Mouse (Mus musculus): Measurements from ENCODE around the gene Ppig. TPM values are rescaled to one million over a fixed set of nuclear protein-coding genes. Genes with fewer than 3 reads are reported as not detected.

Gene Ppig
- polyA plus RNA-seq, 1 experiment from 2014 or later: 120 TPM

DNA sequence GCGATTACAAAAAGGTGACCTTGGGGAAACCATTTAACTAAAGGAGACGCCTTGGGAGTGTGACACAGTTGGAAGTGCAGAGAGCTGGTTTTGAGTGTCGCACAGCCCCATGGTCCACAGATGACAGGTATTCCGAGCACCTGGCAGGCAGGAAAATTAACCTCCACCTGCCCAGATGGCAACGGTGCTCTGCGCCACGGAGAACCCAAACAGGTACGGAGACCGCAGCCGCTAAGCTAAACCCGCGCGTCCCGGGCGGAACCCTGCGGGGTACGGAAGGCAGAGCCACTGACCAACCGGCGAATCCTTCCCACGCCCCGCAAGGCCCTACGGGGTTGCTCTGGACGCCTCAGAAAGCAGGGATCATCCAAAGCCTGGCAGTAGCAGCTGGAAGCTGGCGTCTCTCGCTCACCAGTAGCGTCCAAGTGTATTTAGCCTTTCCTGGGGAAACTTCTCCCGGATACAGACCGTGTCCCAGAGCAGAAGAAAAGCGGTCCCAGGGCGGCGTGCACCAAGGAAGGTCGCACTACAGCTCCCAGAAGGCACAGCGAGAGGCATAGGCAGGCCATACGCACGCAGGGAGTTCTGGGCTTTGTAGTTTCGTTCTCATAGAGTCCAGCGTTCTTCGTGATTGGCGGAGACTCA is 9.2 kb upstream of the Ppig start, which contains the start of gene Fastkd1:
Gene Fastkd1 (minus strand): TSS at position 536 of the 645 bp plus-strand sequence.
- TF ChIP-seq CTCF (IDR thresholded peaks at IDR 0.05; ENCODE audit: low read depth): no peak
- no peaks in the 10 kb centered on the region for H3K27me3 ChIP-seq (ENCODE audit: insufficient read depth, low read length)
- peak within 1 kb of the TSS; percentile 72 for H3K4me2 ChIP-seq
- H3K4me3 ChIP-seq (ENCODE audit: low read depth, low read length): peak within 1 kb of the TSS; percentile 77
- ATAC-seq (ENCODE audit: insufficient read depth): peak; percentile 99
- H3K4me1 ChIP-seq (ENCODE audit: insufficient read depth): no peaks in the 10 kb centered on the region
- peak within 1 kb of the TSS; percentile 72 for H3K9ac ChIP-seq
- DNase-seq: peak; percentile 93
- under 1% methylated on average over 39 of the region's 39 CpGs for WGBS
- no peaks in the 10 kb centered on the region for H3K9me3 ChIP-seq (ENCODE audit: low read depth, low read length)
- peak within 1 kb of the TSS; percentile 85 for H3K27ac ChIP-seq (ENCODE audit: low read depth)
- no peaks in the 10 kb centered on the region; the same call in 1 of the 2 replicates for H3K36me3 ChIP-seq (ENCODE audit: insufficient read depth)

DNA sequence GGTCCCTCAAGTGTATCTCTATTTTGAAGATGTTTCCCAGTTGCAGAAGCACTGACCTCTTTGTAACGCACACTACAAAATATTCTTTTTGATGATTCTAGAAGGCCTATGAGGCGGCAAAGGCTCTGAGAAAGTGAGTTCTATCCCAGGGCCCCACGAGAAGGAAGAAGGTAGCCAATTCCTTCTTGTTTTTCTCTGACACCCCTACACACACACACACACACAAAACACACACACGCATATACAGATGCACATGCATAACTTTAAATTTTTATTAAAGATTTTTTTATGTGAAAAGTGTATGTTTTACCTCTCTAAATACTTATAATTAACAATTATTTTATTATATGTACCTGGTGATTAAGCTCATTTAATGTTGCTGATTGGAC is 8.7 kb upstream of the Ppig start:
- no peak overlapping the region for H3K9ac ChIP-seq
- H3K4me2 ChIP-seq: peak overlapping the region; percentile 72
- H3K27me3 ChIP-seq (ENCODE audit: insufficient read depth, low read length): no peaks in the 10 kb centered on the region
- TF ChIP-seq CTCF (IDR thresholded peaks at IDR 0.05; ENCODE audit: low read depth): no peak
- no peak for ATAC-seq (ENCODE audit: insufficient read depth)
- H3K36me3 ChIP-seq (ENCODE audit: insufficient read depth): no peaks in the 10 kb centered on the region; the same call in 1 of the 2 replicates
- H3K4me1 ChIP-seq (ENCODE audit: insufficient read depth): no peaks in the 10 kb centered on the region
- H3K4me3 ChIP-seq (ENCODE audit: low read depth, low read length): peak overlapping the region; percentile 77
- no peak for DNase-seq
- H3K27ac ChIP-seq (ENCODE audit: low read depth): no peak overlapping the region
- WGBS: 24% methylated on average over 4 of the region's 4 CpGs
- no peaks in the 10 kb centered on the region for H3K9me3 ChIP-seq (ENCODE audit: low read depth, low read length)

DNA sequence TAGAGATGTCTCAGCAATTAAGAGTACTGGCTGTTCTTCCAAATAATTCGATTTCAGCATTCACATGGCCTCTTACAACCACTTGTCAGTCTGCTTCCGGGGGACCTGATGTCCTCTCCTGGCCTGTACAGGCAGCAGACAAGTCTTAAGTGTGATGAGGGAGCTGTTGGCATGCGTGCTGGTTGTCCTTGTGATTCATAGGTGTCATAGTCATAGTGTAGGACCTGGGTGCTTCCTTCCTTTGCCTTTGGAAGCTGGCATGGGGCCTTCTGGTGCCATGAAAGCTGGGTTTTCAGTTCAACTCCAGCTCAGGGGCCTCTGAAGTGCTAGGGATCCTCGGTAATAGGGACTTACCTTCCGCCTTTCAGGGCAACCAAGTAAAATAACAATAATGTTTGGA is 8.2 kb upstream of the Ppig start:
- Histone ChIP-seq H3K9ac (no peak overlapping the region), H3K27me3 (ENCODE audit: insufficient read depth, low read length) (no peaks in the 10 kb centered on the region), H3K4me3 (ENCODE audit: low read depth, low read length) (no peak overlapping the region), H3K4me1 (ENCODE audit: insufficient read depth) (no peaks in the 10 kb centered on the region), H3K27ac (ENCODE audit: low read depth) (no peak overlapping the region), H3K4me2 (no peak overlapping the region), H3K36me3 (ENCODE audit: insufficient read depth) (no peaks in the 10 kb centered on the region; the same call in 1 of the 2 replicates), H3K9me3 (ENCODE audit: low read depth, low read length) (no peaks in the 10 kb centered on the region)
- 68% methylated on average over 5 of the region's 5 CpGs for WGBS
- DNase-seq (no peak), ATAC-seq (ENCODE audit: insufficient read depth) (no peak)
- TF ChIP-seq CTCF (IDR thresholded peaks at IDR 0.05; ENCODE audit: low read depth): no peak

DNA sequence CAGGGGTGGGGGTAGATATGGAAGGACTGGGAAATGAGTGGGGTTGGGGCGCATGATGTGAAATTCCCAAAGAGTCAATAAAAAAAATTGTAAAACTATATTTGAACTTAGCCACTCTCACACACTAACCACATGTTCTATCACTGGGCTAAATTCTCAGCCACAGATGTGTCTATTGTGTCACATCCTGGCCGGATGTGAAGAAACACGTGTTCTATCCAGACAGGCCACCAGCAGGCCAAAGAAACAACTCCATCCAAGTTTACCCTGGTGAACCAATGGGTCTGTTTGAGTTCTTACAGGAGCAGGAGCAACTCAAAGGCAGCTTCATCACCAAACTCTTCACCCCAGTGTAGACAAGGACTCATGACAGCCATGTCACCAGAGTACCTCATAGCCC is 5.9 kb upstream of the Ppig start:
- Histone ChIP-seq H3K27ac (ENCODE audit: low read depth) (no peak overlapping the region), H3K27me3 (ENCODE audit: insufficient read depth, low read length) (no peaks in the 10 kb centered on the region), H3K4me1 (ENCODE audit: insufficient read depth) (no peaks in the 10 kb centered on the region), H3K4me3 (ENCODE audit: low read depth, low read length) (no peak overlapping the region), H3K4me2 (no peak overlapping the region), H3K36me3 (ENCODE audit: insufficient read depth) (no peaks in the 10 kb centered on the region), H3K9ac (no peak overlapping the region), H3K9me3 (ENCODE audit: low read depth, low read length) (no peaks in the 10 kb centered on the region)
- 57% methylated on average over 3 of the region's 3 CpGs for WGBS
- ATAC-seq (ENCODE audit: insufficient read depth) (no peak), DNase-seq (peak; percentile 11)
- no peak for TF ChIP-seq CTCF (IDR thresholded peaks at IDR 0.05; ENCODE audit: low read depth)

DNA sequence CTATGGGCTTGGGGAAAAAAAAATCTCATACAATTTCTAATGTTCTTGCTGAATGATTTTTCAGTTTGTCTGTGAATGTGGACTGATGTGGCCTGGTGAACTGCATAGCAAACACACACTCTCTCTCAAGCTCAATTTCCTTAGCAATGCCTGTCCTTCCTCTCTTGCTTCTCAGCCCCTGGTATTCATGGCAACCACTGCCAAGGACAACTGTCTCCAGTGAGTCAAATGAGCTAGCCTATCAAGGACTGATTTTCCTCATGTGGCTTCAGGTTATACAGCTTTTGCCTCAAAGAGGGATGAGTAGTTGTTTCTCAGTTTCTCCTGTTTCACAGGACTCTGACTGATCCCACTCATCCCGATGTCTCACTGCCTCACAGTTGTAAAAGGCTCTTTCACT is 3.2 kb upstream of the Ppig start:
- ATAC-seq (ENCODE audit: insufficient read depth) (no peak), DNase-seq (no peak)
- H3K27ac ChIP-seq (ENCODE audit: low read depth): no peak overlapping the region
- TF ChIP-seq CTCF (IDR thresholded peaks at IDR 0.05; ENCODE audit: low read depth): no peak
- H3K4me3 ChIP-seq (ENCODE audit: low read depth, low read length): no peak overlapping the region
- no peak overlapping the region for H3K9ac ChIP-seq
- WGBS: 91% methylated on average over 1 of the region's 1 CpGs
- no peaks in the 10 kb centered on the region for H3K9me3 ChIP-seq (ENCODE audit: low read depth, low read length)
- no peaks in the 10 kb centered on the region for H3K4me1 ChIP-seq (ENCODE audit: insufficient read depth)
- no peaks in the 10 kb centered on the region for H3K36me3 ChIP-seq (ENCODE audit: insufficient read depth)
- no peak overlapping the region for H3K4me2 ChIP-seq
- H3K27me3 ChIP-seq (ENCODE audit: insufficient read depth, low read length): no peaks in the 10 kb centered on the region

DNA sequence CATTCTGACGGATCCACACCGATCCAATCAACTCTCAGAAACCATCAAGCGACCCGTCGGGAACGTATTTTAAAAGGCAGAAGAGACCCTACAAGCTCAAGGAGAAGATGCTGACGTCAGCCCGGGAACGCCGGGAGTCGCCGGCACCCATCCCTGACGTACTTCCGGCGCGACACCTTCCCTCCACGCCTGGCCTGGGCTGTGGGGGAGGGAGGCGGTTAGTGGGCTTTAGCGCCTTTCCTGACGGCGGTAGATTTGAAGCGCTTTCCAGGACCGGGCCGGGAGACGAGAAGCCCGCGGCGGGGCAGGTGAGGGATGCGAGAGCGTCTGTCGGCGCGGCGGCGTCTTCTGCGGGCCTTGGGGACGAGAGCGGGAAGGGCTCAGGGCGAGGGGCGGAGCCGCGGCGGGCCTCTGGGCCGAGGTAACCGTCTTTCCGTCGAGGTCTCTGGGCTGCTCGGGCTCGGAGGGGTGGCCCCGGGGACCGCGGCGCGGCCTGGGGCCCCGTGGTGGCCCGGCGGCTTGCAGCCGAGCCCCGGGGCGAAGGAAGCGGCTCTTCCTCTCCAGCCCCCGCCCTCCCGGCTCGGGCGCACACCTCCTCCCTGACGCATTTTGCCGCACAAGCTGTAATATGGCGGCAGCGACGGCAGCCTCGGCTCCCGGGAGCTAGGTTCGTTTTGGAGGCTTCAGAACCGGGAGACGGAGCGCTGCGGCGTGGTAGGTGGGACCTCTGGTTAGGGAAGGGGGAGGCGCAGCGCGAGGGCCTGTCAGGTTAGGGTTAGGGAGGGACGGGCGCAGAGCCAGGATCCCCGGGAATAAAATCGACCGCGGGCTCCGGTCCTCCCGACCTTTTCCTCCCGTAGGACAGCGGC is 539 bp downstream of the Ppig start:
- WGBS: under 1% methylated on average over 82 of the region's 91 CpGs
- peak overlapping the region; percentile 96 for H3K4me3 ChIP-seq (ENCODE audit: low read depth, low read length)
- ATAC-seq (ENCODE audit: insufficient read depth): peak; percentile 97

DNA sequence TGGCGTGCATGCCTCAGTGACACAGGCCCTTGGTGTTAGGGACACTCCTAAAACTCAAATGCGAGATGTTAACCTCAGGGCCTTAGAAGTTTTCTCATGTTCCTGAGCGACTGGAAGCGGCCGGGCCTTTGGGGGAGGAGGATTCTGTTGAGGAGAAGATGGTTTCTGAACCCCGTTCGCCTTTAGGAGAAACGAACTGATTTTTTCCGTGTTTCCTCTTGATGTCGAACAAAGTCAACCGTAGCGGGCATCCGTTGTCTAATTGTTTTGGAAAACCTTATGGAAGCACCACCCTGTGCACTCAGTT is 1.1 kb downstream of the Ppig start:
- no peak for ATAC-seq (ENCODE audit: insufficient read depth)
- Histone ChIP-seq H3K4me1 (ENCODE audit: insufficient read depth) (no peaks in the 10 kb centered on the region), H3K9ac (peak overlapping the region; percentile 92), H3K27ac (ENCODE audit: low read depth) (peak overlapping the region; percentile 89), H3K36me3 (ENCODE audit: insufficient read depth) (peaks cover 4% of the 10 kb centered on the region; the same call in 1 of the 2 replicates), H3K9me3 (ENCODE audit: low read depth, low read length) (no peaks in the 10 kb centered on the region), H3K27me3 (ENCODE audit: insufficient read depth, low read length) (no peaks in the 10 kb centered on the region), H3K4me3 (ENCODE audit: low read depth, low read length) (peak overlapping the region; percentile 96), H3K4me2 (peak overlapping the region; percentile 73)
- TF ChIP-seq CTCF (IDR thresholded peaks at IDR 0.05; ENCODE audit: low read depth): no peak
- peak; percentile 49 for DNase-seq
- under 1% methylated on average over 13 of the region's 13 CpGs for WGBS

More for the DNA sequence above, 539 bp downstream of the Ppig start:
- peaks cover 4% of the 10 kb centered on the region; the same call in 1 of the 2 replicates for H3K36me3 ChIP-seq (ENCODE audit: insufficient read depth)
- H3K9ac ChIP-seq: peak overlapping the region; percentile 92
- H3K9me3 ChIP-seq (ENCODE audit: low read depth, low read length): no peaks in the 10 kb centered on the region
- H3K27ac ChIP-seq (ENCODE audit: low read depth): peak overlapping the region; percentile 89
- no peaks in the 10 kb centered on the region for H3K27me3 ChIP-seq (ENCODE audit: insufficient read depth, low read length)
- H3K4me2 ChIP-seq: peak overlapping the region; percentile 73
- TF ChIP-seq CTCF (IDR thresholded peaks at IDR 0.05; ENCODE audit: low read depth): no peak
- H3K4me1 ChIP-seq (ENCODE audit: insufficient read depth): no peaks in the 10 kb centered on the region
- peak; percentile 97 for DNase-seq

All from lung, embryonic 14.5 days (tissue).